Mouse (Mus musculus) cerebral cortex, adult 2 months (tissue): ENCODE measurements around the gene Akr1c14.

ENCODE experiments used
- WGBS: fragments of 180-500 bp; shearing (Covaris S2); methylation state at CpG from one replicate; pipeline ENCODE4 v1.1.7; 2018; 5-methylcytosine and 5-hydroxymethylcytosine counted together

The Akr1c14 gene

GRCm38 (mm10) chr13:4131317-4131716 is 82.5 kb downstream of the Akr1c14 start:
- WGBS = 76% methylated on average over 1 of the region's 1 CpGs

GRCm38 (mm10) chr13:4131721-4132120 is 82.9 kb downstream of the Akr1c14 start:
- WGBS = 74% methylated on average over 3 of the region's 3 CpGs

- 25% methylated on average over 2 of the region's 2 CpGs for WGBS
Measured at GRCm38 (mm10) chr13:4133070-4133469, 84.3 kb downstream of the Akr1c14 start.
